Mouse (Mus musculus) layer of hippocampus, postnatal 10 days (tissue): Measurements from ENCODE around the gene Zfp775. TPM values are rescaled to one million over a fixed set of nuclear protein-coding genes. Genes with fewer than 3 reads are reported as not detected.

Source experiments
- DNase-seq, 2 experiments: peaks; one replicate each; pipeline ENCODE4 v3.0.0; 2021; ENCODE audit warnings: low spot score in 2 of 2
- total RNA-seq, 2 experiments: library from RNA; stranded (reverse); gene quantifications; 2 replicates each; pipeline ENCODE4 v1.2.3; 2021

Zfp775 gene
- total RNA-seq, 2 experiments from 2014 or later: 5.6 to 6.6 TPM

DNA sequence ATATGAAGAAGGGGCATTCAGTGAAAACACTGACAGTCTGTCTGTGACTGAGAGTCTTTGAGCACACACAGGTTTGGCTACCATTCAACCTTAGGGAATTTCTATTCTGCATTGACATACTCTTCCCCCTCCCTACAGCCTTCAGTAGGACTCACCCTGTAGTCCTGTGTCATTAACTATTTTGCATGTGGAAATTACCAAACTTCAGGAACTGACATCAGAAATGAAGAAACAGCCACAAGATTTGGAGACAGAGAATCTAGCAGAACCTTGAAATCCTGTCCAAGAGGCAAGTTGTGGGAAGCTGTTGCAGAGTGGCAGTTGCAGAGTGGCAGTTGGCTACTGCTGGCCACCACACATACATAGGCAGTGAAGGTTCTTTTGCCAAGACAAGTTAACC is 66.2 kb downstream of the Zfp775 start:
- DNase-seq: no peak

DNA sequence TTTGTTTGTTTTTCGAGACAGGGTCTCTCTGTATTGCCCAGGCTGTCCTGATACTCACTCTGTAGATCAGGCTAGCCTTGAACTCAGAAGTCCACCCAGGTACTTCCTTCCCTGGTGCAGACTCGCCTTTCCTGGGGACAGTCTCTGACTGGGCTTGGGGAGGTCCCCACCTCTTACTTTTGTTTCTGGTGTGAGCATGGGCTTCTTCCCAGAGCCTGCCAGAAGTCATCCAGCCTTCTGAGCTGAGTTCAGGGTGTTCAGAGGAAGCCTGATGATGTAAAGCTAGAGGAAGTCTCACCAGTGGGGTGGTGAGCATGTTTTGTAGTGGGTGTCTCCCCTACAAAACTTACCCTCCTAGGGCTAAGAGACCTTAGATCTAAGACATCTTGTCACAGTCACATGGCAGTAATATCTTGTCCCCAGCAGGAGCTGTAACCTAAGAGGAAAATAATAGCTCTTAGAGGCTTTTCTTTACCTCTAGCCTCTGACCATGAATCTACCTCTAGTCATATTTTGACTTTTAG is 67.6 kb downstream of the Zfp775 start:
- no peak for DNase-seq

Other genes with a start within 250 kb of the Zfp775 start
- 10 to 100 TPM; 43.0 to 54.4 TPM for gene Krba1, start 206.5 kb upstream of the Zfp775 start, total RNA-seq
- 10 to 100 TPM; 17.2 to 21.3 TPM for gene Zfp467, start 156.2 kb upstream of the Zfp775 start, total RNA-seq
- under 1 TPM; 0.21 to 0.58 TPM for gene Sspo, start 153.8 kb upstream of the Zfp775 start, total RNA-seq
- 100 to 1,000 TPM; 413 to 459 TPM for gene Atp6v0e2, start 64.4 kb upstream of the Zfp775 start, total RNA-seq
- gene Lrrc61, start 47.3 kb upstream of the Zfp775 start, total RNA-seq: 10 to 100 TPM; 27.0 to 30.6 TPM
- 10 to 100 TPM; 15.1 to 15.3 TPM for gene Rarres2, start 29.3 kb upstream of the Zfp775 start, total RNA-seq
- gene Gm45021, start 12.5 kb upstream of the Zfp775 start, total RNA-seq: not detected
- 10 to 100 TPM; 29.2 to 30.1 TPM for gene Repin1, start 8.2 kb upstream of the Zfp775 start, total RNA-seq
- gene Gm44965, start 8.1 kb upstream of the Zfp775 start, total RNA-seq: not detected
- 10 to 100 TPM; 13.7 to 15.5 TPM for gene AI854703, start 24.7 kb downstream of the Zfp775 start, total RNA-seq
- gene Gimap8, start 45.2 kb downstream of the Zfp775 start, total RNA-seq: 1 to 10 TPM; 1.5 to 1.7 TPM
- gene Gimap9, start 74.1 kb downstream of the Zfp775 start, total RNA-seq: 1 to 10 TPM; 1.0 to 1.4 TPM
- under 1 TPM; 0.58 to 0.71 TPM for gene Gimap4, start 82.5 kb downstream of the Zfp775 start, total RNA-seq
- 1 to 10 TPM; 6.2 to 8.2 TPM for gene Gimap6, start 106.2 kb downstream of the Zfp775 start, total RNA-seq
- gene Gm28053, start 116.5 kb downstream of the Zfp775 start, total RNA-seq: not detected
- gene Gimap7, start 116.6 kb downstream of the Zfp775 start, total RNA-seq: not detected
- 1 to 10 TPM; 3.0 to 3.2 TPM for gene Gimap1, start 137.0 kb downstream of the Zfp775 start, total RNA-seq
- gene Gimap5, start 144.1 kb downstream of the Zfp775 start, total RNA-seq: 1 to 10 TPM in 1 of 2 experiments, under 1 TPM in 1; 0.98 to 1.2 TPM
- not detected for gene Gimap3, start 168.8 kb downstream of the Zfp775 start, total RNA-seq
- 10 to 100 TPM; 14.7 to 15.4 TPM for gene Tmem176a, start 238.9 kb downstream of the Zfp775 start, total RNA-seq
- 10 to 100 TPM; 45.6 to 47.8 TPM for gene Tmem176b, start 239.4 kb downstream of the Zfp775 start, total RNA-seq